Mouse (Mus musculus) ES-Bruce4 (cell line): Measurements from ENCODE around the gene Tra2a.
A peak's percentile ranks its signal among the peaks of the same experiment; 100 is the strongest.

Source experiments
- CTCF ChIP-seq: IDR thresholded peaks from one replicate; pipeline ENCODE4 v1.8.1; 2011; ENCODE audit warnings: low read depth, low read length
- EP300 ChIP-seq: IDR thresholded peaks from 2 replicates; pipeline ENCODE4 v1.6.1; 2011; ENCODE audit warnings: low read depth, low read length; ENCODE audit not compliant: insufficient read depth
- POLR2A ChIP-seq: IDR thresholded peaks from one replicate; pipeline ENCODE4 v1.8.1; 2011; ENCODE audit warnings: low read length; ENCODE audit not compliant: insufficient read depth

- TF ChIP-seq CTCF (peak; percentile 89), POLR2A (no peak), EP300 (0 out of 2 replicates have a peak, but pooled peaks have one; percentile 36)
These were observed 5.4 kb upstream of the Tra2a start for GRCm38 (mm10) chr6:49269200-49269599.
